Mouse (Mus musculus): ENCODE measurements at regions not wholly inside any gene's neighbourhood (a gene's known extent, or its start where the extent isn't known, plus 50 kb on each side); places are given as distances from the start of the nearest gene placed in this dataset.
A peak's percentile ranks its signal among the peaks of the same experiment; 100 is the strongest.

DNA sequence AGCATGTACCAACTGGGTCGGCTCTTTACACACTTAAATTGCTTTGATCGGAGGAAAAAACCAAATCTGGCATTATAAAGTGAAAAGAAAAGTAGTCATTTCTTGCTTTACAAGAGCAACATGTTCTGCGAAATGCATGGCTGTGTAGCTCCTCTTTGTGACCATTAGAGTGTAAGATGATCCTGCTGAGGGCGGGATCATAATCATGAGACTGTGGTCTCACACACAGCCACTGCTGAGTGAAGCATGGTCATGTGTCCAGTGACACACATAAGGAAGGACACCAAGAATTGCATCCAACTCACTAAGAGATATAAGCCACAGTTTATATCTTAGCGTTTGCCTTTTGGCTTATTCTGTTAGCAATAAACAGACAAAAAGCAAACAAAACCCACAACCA, 53.8 kb upstream of the C1qtnf3 start:
- Histone ChIP-seq H3K36me3 (ENCODE audit: control insufficient read depth, insufficient read depth) (no peaks in the 10 kb centered on the region), H3ac (ENCODE audit: control insufficient read depth, insufficient read length) (no peak overlapping the region), H3K4me2 (ENCODE audit: low read depth) (peak overlapping the region; percentile 43), H3K27me3 (ENCODE audit: control insufficient read depth, insufficient read depth, insufficient read length) (no peaks in the 10 kb centered on the region), H3K4me3 (no peak overlapping the region), H3K79me2 (ENCODE audit: control insufficient read depth, insufficient read depth) (no peaks in the 10 kb centered on the region)
- TF ChIP-seq MYOD1 (IDR thresholded peaks at IDR 0.05; ENCODE audit: control insufficient read depth in 1 of 3, insufficient read length in 2 of 3, low read depth in 2 of 3) = peak in 1 of 3 experiments; percentile 25
- peak; percentile 90 for TF ChIP-seq USF1 (IDR thresholded peaks at IDR 0.05; ENCODE audit: low read depth)
- no peak for TF ChIP-seq POLR2AphosphoS2 (IDR thresholded peaks at IDR 0.05; ENCODE audit: insufficient read length, low read depth)

DNA sequence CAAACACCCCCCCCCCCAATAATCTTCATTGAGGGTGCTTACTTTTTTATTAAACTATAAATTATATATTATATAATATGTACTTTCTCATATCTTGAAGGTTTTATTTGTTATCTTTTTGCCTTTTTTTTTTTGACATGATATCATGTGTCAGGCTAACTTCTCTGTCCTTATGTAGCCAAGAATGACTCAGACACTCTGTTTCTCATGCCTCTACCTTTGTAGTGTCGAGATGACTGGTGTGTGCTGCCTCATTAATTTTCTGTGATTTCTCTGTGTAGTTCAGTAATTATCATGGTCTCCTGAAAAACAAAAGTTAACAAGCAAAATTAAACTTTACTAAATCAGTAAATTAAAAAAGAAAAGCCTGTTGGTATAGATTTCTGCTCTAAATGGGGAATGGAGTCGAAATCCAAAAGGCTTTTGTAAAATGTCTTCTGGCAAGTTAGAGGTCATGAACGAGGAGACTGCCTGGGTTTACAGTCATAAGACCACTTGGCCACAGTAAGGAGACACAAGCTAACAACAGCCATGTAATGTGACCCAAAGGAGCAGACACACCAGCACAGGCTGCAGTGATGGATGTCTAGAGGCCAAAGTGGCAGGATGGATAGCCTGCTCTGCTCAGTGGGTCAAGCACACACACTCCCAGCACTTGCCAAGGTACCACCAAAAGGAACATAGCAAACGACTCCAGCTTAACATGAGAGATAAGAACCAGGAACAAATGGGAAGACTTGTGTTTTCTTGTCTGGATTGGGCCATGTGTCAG, 53.2 kb upstream of the C1qtnf3 start:
- Histone ChIP-seq H3K36me3 (ENCODE audit: control insufficient read depth, insufficient read depth) (no peaks in the 10 kb centered on the region), H3K27me3 (ENCODE audit: control insufficient read depth, insufficient read depth, insufficient read length) (no peaks in the 10 kb centered on the region), H3ac (ENCODE audit: control insufficient read depth, insufficient read length) (no peak overlapping the region), H3K79me2 (ENCODE audit: control insufficient read depth, insufficient read depth) (no peaks in the 10 kb centered on the region), H3K4me2 (ENCODE audit: low read depth) (peak overlapping the region; percentile 43), H3K4me3 (no peak overlapping the region)
- TF ChIP-seq USF1 (IDR thresholded peaks at IDR 0.05; ENCODE audit: low read depth) = no peak
- TF ChIP-seq MAX (IDR thresholded peaks at IDR 0.05; ENCODE audit: low read depth) = no peak
- TF ChIP-seq POLR2A (IDR thresholded peaks at IDR 0.05; ENCODE audit: insufficient read length, low read depth) = no peak
- TF ChIP-seq POLR2AphosphoS2 (IDR thresholded peaks at IDR 0.05; ENCODE audit: insufficient read length, low read depth) = no peak
- TF ChIP-seq TCF3 (IDR thresholded peaks at IDR 0.05; ENCODE audit: insufficient read length, low read depth) = no peak
- TF ChIP-seq TCF12 (IDR thresholded peaks at IDR 0.05; ENCODE audit: insufficient read depth, poor library complexity, severe bottlenecking) = no peak
- no peak for TF ChIP-seq SRF (IDR thresholded peaks at IDR 0.05; ENCODE audit: control insufficient read depth, insufficient read length, low read depth)
- TF ChIP-seq E2F4 (IDR thresholded peaks at IDR 0.05; ENCODE audit: insufficient read depth) = no peak
- no peak for TF ChIP-seq MYOD1 (IDR thresholded peaks at IDR 0.05; ENCODE audit: control insufficient read depth in 1 of 3, insufficient read length in 2 of 3, low read depth in 2 of 3)

DNA sequence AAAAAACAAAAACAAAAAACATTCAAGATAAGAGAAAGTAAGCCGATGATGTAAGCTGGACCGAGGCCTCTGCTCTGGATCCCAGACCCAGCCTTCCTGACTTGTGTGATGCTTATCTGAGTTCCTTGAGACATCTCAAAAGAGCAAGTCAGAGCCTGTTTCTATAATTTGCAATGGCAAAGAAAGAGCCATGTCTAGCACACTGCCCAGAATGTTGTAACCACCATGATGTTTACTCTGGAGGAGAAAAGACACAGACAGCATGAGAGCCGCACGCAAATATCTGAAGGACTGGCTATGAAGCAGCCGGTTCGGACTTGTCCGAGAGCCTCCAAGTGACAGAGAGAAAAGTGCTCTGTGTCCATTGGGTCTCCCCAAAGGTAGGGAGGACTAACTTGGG, 52.2 kb upstream of the C1qtnf3 start:
- Histone ChIP-seq H3K27me3 (ENCODE audit: control insufficient read depth, insufficient read depth, insufficient read length) (no peaks in the 10 kb centered on the region), H3K36me3 (ENCODE audit: control insufficient read depth, insufficient read depth) (no peaks in the 10 kb centered on the region), H3K4me3 (no peak overlapping the region), H3K79me2 (ENCODE audit: control insufficient read depth, insufficient read depth) (no peaks in the 10 kb centered on the region), H3K4me2 (ENCODE audit: low read depth) (no peak overlapping the region), H3ac (ENCODE audit: control insufficient read depth, insufficient read length) (no peak overlapping the region)
- TF ChIP-seq POLR2AphosphoS2 (IDR thresholded peaks at IDR 0.05; ENCODE audit: insufficient read length, low read depth) (no peak), TCF12 (IDR thresholded peaks at IDR 0.05; ENCODE audit: insufficient read depth, poor library complexity, severe bottlenecking) (no peak), POLR2A (IDR thresholded peaks at IDR 0.05; ENCODE audit: insufficient read length, low read depth) (no peak), CEBPB (IDR thresholded peaks at IDR 0.05; ENCODE audit: insufficient read depth, poor library complexity, severe bottlenecking) (no peak), MAX (IDR thresholded peaks at IDR 0.05; ENCODE audit: low read depth) (no peak), MYOD1 (IDR thresholded peaks at IDR 0.05; ENCODE audit: control insufficient read depth in 1 of 3, insufficient read length in 2 of 3, low read depth in 2 of 3) (no peak)

DNA sequence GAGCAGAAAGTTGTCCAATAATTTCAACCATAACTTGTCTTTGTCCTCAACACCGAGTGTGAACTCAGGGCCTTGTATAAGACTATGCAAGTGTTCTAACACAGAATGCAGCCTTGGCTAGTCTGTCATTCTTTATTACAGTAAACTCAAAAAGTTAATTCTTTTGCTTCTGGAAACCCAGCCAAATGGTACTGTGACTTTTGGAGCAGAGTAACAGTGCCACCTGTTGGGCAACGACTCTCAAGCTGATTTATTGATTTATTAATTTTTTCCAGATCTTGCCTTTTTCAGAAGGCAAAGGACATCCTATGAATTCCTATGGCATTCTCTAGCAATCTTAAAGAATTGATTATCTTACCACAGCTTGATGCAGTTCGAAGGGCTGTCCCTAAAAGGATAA, 51.1 kb upstream of the C1qtnf3 start:
- no peak overlapping the region for H3K4me3 ChIP-seq
- no peak overlapping the region for H3ac ChIP-seq (ENCODE audit: control insufficient read depth, insufficient read length)
- no peaks in the 10 kb centered on the region for H3K27me3 ChIP-seq (ENCODE audit: control insufficient read depth, insufficient read depth, insufficient read length)
- TF ChIP-seq POLR2AphosphoS2 (IDR thresholded peaks at IDR 0.05; ENCODE audit: insufficient read length, low read depth) = no peak
- no peak for TF ChIP-seq MYOG (IDR thresholded peaks at IDR 0.05; ENCODE audit: control insufficient read depth in 1 of 3, insufficient read depth in 1 of 3, insufficient read length in 2 of 3, low read depth in 2 of 3)
- no peak for TF ChIP-seq REST (IDR thresholded peaks at IDR 0.05; ENCODE audit: insufficient read depth, insufficient read length)
- no peak for TF ChIP-seq MAX (IDR thresholded peaks at IDR 0.05; ENCODE audit: low read depth)
- TF ChIP-seq USF1 (IDR thresholded peaks at IDR 0.05; ENCODE audit: low read depth) = no peak
- TF ChIP-seq MYOD1 (IDR thresholded peaks at IDR 0.05; ENCODE audit: control insufficient read depth in 1 of 3, insufficient read length in 2 of 3, low read depth in 2 of 3) = no peak
- no peak for TF ChIP-seq E2F4 (IDR thresholded peaks at IDR 0.05; ENCODE audit: insufficient read depth)
- TF ChIP-seq POLR2A (IDR thresholded peaks at IDR 0.05; ENCODE audit: insufficient read length, low read depth) = no peak
- no peak for TF ChIP-seq CEBPB (IDR thresholded peaks at IDR 0.05; ENCODE audit: insufficient read depth, poor library complexity, severe bottlenecking)
- TF ChIP-seq TCF12 (IDR thresholded peaks at IDR 0.05; ENCODE audit: insufficient read depth, poor library complexity, severe bottlenecking) = no peak
- TF ChIP-seq SRF (IDR thresholded peaks at IDR 0.05; ENCODE audit: control insufficient read depth, insufficient read length, low read depth) = no peak
- TF ChIP-seq TCF3 (IDR thresholded peaks at IDR 0.05; ENCODE audit: insufficient read length, low read depth) = no peak
- no peaks in the 10 kb centered on the region for H3K36me3 ChIP-seq (ENCODE audit: control insufficient read depth, insufficient read depth)
- no peak overlapping the region for H3K4me2 ChIP-seq (ENCODE audit: low read depth)
- no peaks in the 10 kb centered on the region for H3K79me2 ChIP-seq (ENCODE audit: control insufficient read depth, insufficient read depth)

DNA sequence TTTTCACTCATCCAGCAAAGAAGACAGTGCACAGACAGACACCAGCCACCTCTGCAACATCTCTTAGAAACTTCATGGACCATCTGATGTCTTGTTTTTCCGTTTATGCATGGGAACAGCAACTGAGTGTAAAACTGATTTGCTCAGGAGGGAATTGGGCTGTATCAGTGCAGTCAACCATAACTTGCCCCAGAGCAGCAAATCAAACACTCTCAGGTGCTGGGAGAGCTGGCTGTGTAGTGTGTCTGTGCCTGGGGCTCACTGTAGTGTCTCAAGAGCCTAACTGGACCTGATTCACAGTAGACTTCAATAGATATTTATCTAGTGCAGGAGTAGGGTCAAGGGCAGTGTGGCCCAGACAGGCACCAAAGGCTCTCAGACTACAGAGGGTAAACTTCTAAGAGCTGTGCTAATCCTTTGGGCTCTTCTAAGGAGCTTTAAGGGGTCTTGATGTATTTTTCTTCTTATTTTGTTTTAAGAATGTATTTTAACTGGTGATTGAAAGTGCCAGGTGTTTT, 50.3 kb upstream of the C1qtnf3 start:
- H3K79me2 ChIP-seq (ENCODE audit: control insufficient read depth, insufficient read depth) = no peaks in the 10 kb centered on the region
- no peak overlapping the region for H3K4me2 ChIP-seq (ENCODE audit: low read depth)
- no peak overlapping the region for H3ac ChIP-seq (ENCODE audit: control insufficient read depth, insufficient read length)
- H3K4me3 ChIP-seq = no peak overlapping the region
- H3K36me3 ChIP-seq (ENCODE audit: control insufficient read depth, insufficient read depth) = no peaks in the 10 kb centered on the region
- no peaks in the 10 kb centered on the region for H3K27me3 ChIP-seq (ENCODE audit: control insufficient read depth, insufficient read depth, insufficient read length)
- TF ChIP-seq POLR2AphosphoS2 (IDR thresholded peaks at IDR 0.05; ENCODE audit: insufficient read length, low read depth) (no peak), TCF12 (IDR thresholded peaks at IDR 0.05; ENCODE audit: insufficient read depth, poor library complexity, severe bottlenecking) (no peak), MYOD1 (IDR thresholded peaks at IDR 0.05; ENCODE audit: control insufficient read depth in 1 of 3, insufficient read length in 2 of 3, low read depth in 2 of 3) (no peak), MYOG (IDR thresholded peaks at IDR 0.05; ENCODE audit: control insufficient read depth in 1 of 3, insufficient read depth in 1 of 3, insufficient read length in 2 of 3, low read depth in 2 of 3) (no peak), SRF (IDR thresholded peaks at IDR 0.05; ENCODE audit: control insufficient read depth, insufficient read length, low read depth) (no peak), USF1 (IDR thresholded peaks at IDR 0.05; ENCODE audit: low read depth) (no peak), REST (IDR thresholded peaks at IDR 0.05; ENCODE audit: insufficient read depth, insufficient read length) (no peak), CEBPB (IDR thresholded peaks at IDR 0.05; ENCODE audit: insufficient read depth, poor library complexity, severe bottlenecking) (no peak), E2F4 (IDR thresholded peaks at IDR 0.05; ENCODE audit: insufficient read depth) (no peak), TCF3 (IDR thresholded peaks at IDR 0.05; ENCODE audit: insufficient read length, low read depth) (no peak), POLR2A (IDR thresholded peaks at IDR 0.05; ENCODE audit: insufficient read length, low read depth) (no peak)

Data from myocyte (in vitro differentiated cells).